Mouse (Mus musculus): ENCODE measurements around the gene Pdx1. TPM values are rescaled to one million over a fixed set of nuclear protein-coding genes. Genes with fewer than 3 reads are reported as not detected.
A peak's percentile ranks its signal among the peaks of the same experiment; 100 is the strongest.

Gene Pdx1
- total RNA-seq (2021): not detected
- long read RNA-seq: 0 reads

DNA sequence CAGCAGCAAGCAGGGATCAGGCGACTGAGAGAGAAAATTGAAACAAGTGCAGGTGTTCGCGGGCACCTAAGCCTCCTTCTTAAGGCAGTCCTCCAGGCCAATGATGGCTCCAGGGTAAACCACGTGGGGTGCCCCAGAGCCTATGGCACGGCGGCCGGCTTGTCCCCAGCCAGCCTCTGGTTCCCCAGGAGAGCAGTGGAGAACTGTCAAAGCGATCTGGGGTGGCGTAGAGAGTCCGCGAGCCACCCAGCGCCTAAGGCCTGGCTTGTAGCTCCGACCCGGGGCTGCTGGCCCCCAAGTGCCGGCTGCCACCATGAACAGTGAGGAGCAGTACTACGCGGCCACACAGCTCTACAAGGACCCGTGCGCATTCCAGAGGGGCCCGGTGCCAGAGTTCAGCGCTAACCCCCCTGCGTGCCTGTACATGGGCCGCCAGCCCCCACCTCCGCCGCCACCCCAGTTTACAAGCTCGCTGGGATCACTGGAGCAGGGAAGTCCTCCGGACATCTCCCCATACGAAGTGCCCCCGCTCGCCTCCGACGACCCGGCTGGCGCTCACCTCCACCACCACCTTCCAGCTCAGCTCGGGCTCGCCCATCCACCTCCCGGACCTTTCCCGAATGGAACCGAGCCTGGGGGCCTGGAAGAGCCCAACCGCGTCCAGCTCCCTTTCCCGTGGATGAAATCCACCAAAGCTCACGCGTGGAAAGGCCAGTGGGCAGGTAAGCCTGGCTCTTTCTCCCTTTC is at the start of gene Pdx1:
TSS of gene Pdx1 (plus strand) at position 34 of the 747 bp plus-strand sequence.
- no peak for DNase-seq (ENCODE audit: low spot score in 2 of 2)

DNA sequence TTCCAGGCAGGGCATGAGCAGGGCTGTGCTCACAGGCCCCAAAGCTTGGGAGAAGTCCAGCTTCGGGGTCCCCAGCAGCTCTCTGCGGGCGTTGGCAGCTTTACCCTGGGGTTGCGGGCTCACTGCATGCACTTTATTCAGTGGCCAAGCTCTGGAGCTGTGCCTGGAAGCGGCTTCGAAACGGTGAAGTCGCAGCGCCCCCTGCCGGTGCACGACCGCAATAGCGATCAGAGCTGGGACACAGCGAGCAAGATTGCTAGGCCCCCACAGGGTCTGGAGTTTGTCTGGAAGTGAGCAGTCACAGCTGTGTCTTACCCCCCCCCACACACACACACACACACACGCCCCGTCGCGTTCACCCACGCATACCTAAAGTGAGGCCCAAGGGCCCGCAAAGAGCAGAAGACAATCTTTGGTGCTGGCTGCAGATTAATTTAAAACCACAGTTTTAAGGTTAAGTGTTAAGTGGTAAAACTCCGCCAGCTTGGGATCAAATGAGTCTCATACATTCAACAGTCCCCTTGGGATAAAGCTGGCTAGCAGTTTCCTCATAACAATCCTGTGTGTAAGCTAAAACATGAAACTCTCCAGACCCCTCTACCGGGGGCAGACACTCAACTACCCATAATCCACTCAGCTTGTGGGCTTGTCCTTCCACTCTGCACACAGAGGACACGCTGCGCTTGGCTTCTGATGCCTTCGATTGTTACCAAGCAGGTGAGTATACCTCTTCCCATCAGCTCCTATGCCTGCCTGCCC is 42.2 kb upstream of the Pdx1 start:
- peak; percentile 89 to 92 for DNase-seq (ENCODE audit: low spot score in 2 of 2)

DNA sequence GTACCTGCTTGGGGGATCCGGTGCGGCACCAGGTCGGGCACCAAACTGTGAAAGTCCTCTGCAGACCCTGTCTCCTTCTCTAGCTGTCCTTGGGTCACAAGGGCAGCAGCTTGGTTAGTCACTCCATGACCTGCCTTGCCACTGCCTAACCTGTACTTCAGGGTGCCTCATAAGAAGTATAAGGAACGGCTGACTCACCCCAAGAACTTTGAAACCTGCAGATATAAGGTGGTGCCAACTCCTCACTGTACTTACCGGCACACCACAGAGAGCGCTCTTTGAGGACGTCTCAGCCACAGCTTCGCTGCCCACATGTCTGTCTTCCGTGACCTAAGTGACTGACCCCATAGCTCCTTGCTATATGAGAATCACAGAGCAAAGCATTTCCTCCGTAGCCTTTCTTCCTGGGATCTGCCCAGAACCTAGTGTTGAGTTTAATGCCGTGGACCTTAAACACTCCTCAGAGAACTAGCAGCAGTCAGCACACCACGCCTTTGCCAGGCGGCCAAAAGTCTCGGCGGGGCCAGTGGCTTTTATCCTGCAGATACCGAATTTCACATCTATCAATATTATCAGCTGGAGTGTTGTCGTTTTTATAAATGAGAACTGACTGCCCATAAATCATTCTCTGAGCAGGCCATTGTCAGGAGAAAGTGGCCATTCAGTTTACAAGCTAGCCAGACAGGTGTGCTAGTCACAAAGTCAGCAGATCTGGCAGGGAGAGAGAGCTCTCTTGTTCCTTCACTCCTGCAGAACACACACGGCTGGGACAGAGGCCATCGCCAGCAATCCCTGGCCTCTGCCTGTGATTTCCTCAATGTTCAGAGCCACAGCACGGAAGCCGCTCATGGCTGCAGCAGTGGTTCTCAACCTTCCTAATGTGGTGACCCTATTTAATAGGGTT is 34.1 kb upstream of the Pdx1 start:
- DNase-seq (ENCODE audit: low spot score in 2 of 2): no peak

DNA sequence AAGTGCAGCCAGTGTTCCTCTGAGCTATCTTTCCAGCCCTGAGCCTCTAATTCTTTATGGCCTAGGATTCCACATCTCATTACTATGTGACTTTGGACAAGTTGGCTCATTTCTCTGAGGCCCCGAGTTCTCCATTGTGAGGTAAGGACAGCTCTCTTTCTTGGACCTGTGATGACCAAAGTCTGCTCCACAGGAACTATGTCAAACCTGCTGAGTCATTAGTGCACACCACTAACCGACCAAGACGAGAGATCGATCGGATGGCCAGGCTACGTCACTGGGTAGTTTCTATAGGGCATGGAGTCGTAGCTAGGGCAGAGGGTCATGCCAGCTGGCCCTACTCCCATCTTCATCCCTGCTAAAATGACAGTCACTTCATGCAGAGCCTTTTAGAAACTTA is 25.9 kb upstream of the Pdx1 start:
- DNase-seq (ENCODE audit: low spot score in 2 of 2): no peak

DNA sequence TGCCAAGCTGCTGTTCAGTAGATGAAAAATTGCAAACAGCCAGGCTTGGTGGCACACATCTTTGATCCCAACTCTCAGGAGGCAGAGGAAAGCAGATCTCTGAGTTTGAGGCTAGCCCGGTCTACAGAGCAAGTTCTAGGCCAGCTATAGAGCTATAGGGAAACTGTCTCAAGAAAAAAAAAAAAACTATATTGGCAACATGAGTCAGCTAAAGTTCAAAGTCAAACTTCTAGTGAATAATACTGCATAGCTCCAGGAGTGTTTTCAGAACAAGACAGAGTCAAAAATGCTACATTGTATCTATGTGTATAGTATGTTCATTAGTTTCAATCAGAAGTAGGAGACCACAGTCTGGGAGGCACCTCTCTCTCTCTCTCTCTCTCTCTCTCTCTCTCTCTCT is 9.6 kb upstream of the Pdx1 start:
- no peak for DNase-seq (ENCODE audit: low spot score in 2 of 2)

DNA sequence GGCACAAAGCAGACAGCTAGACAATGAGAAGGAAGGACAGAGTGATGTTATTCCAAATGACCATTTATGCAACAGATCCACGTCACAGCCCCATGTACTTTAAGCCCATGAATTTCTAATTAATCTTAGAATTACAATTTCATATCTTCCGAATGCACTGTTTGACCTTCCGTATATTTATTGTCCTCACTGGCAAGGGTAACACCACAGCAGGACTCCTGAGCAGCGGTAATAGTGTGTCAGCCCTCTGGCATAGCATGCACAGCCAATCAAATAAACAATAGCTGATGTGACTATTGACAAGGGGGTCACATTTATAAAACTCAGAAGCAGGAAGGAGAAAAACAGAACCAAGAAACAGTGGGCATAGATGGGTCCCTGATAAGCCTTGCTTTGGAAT is 9.0 kb upstream of the Pdx1 start:
- no peak for DNase-seq (ENCODE audit: low spot score in 2 of 2)

DNA sequence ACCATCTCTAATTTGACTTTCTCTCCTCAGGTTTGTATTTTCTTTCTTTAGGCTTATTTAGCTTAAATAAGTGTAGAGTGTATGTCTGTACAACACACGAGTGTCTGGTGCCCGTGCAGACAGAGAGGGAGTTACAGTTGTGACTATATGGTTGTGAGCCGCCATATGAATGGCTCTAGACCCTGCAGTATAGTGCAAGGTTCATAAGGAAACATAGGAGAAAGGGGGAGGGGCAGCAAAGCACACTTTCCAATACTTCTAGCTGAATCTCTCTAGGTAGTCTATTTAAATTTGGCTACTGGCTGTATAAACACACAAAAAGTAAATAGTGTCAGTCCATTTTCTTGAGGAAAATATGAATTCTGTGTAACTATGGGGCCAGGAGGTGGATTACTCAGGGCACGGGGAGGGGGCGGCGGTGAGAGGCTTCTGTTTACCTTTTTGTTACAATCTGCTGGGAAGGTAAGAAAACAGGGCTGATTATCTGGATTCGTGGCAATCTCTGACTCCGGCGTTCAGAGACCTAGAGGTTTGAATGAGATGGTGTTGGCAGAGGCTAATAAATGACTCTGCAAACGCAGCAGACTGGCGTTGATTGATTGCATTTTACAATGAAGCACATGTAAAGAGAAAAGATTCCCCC is 7.7 kb upstream of the Pdx1 start:
- DNase-seq (ENCODE audit: low spot score in 2 of 2): no peak

DNA sequence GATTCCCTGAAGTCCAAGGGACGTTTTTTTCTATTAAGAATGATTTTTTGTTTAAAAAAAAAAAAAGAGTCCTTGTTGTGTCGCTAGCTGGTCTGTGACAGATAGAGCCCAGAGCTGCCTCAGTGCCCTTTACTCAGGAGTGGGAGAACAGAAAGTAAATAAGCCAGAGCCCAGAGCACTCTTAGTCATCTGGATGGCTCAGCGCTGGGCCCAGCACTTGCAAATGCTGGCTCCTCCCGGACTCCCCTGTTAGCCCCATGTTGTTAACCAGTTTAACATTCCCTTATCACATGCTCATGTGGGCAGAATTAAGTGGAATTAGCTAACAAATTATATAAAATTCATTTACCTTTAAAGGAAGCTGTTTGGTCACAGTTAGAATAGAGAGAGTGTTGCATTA is 5.8 kb upstream of the Pdx1 start:
- DNase-seq (ENCODE audit: low spot score in 2 of 2): no peak

DNA sequence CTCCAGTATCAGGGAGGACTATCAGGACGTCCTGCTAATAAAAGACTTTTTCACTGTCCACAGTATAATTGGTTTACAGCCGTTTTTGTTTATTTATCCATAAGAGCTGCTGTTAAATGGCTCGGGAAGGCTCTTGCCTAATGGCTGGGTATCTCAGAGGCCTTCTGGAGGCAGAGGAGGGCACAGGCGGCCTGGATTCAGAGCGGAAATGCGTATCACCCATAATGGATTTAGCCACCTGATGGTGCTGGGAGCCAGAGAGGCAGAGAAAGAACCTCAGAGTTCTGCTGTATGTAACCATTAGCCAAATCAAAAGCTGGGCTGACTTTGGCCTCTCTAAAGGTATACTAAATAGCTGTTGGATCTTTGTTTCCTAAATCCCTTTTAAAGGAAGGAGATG is 2.3 kb upstream of the Pdx1 start:
- DNase-seq (ENCODE audit: low spot score in 2 of 2): no peak

DNA sequence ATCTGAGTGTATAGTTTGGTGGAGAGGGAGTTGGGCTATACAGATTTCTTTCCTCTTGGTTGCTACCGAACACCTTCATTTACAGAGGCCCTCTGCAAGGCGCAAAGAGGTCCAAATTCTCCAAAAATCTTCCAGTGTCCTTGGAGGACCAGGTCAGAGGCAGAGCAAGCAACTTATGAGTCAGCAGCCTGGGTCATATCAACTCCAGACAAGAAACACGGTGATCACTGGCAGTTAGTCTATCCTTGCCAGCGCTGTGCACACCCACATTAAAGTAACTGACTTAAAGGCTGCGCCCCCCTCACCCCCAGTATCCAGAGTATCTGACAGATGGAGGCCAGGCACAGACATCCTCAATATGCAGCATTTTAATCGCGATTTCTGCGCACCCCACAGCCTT is 1.0 kb upstream of the Pdx1 start:
- DNase-seq (ENCODE audit: low spot score in 2 of 2): no peak

DNA sequence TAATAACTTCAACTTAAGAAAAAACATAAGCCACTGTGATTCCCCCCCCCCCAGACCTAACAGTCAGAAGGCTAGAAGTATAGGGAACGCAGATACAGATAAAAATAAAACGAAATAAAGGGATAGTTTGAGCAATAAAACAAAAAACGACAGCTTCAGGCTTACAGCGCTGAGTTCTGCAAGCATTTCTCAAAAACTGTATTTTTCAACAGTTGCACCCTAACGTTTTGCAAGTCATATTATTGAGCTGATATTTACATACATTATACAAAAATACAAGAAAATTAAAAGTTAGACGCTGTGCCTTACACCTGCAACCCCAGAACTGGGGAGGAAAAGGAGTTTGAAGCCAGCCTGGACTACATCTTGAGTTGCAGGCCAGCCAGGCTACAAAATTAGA is 388 bp upstream of the Pdx1 start:
- DNase-seq (ENCODE audit: low spot score in 2 of 2): no peak

DNA sequence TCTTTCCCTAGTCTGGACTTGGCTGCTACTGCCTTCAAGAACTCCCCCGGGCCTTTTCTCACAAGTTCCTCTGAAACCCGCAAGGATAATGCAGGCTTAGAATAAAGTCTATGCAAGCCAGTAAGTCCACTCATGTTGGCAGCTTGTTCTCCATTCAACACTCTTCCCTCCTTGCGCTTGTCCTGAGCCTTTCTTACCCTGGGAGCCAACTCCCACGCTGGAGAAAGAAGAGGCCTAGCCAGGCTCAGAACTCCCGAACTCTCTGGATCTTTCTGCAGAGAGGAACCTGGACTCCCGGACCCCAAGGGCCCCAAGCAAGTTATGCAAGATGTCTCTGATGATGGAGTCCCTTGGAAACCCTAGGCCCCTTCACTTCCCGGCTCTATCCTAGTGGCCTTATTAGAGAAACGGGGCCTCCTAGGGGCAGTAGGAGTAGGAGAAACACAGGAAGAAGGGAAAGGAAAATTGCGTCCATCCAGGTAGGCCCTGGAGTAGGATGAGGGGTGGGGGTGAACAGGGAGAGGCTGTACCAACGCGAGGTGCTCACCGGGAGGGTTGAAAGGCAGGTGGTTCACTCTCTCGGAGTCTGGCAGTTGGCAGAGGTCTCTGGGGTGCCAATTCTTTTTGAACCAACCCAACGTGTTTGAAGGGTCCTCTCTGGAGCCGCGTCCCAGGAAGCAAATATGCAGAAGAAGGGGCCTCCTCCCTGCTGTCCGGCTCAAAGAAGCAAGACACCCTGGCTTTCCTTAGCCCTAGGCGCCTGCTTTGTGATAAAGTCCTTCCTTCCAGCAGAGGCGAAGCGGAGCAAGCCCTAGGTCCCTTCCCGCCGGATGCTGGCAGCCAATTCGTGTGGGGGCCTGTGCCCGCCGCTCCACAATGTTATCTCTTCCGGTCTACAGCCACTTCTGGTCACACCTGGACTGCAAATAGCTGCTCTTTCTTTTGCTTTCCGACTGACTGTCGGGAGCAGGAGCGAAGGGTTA is 1.2 kb downstream of the Pdx1 start:
- DNase-seq (ENCODE audit: low spot score in 2 of 2): no peak

DNA sequence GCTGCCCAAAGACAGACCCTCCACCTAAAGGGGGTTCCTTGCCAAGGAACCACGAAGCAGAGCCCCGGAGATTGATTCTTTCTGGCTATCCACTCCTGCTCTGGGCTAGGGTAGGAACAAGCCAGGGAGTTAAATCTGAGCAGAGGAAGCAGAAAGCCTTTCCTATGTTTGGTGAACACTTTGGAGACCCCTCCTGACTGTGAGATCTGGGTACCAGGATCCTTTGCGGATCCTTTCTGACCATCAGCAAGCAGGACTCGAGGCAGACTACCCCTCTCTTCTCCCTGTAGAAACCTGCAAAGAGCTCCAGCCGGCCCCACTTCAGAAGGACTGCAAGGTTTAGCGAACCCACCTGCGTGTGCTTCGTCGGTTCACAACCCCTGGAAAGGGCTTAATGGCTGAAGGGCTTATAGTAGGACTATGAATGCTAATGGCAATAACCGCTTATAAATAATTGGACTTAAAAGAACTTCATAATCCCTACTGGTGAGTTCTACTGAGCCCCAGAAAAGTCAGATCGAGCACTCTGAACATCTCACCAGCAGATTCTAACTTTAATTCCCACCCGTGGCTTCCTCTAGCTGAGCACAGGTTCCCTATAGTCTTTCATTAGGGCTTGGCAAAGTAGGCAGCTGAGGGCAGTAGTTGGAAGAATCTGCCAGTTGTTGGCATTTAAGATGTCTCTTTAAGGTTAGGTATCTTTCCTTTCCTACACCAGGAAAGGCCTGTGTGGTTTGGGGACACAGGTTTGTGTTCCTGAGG is 2.5 kb downstream of the Pdx1 start:
- DNase-seq (ENCODE audit: low spot score in 2 of 2): no peak

DNA sequence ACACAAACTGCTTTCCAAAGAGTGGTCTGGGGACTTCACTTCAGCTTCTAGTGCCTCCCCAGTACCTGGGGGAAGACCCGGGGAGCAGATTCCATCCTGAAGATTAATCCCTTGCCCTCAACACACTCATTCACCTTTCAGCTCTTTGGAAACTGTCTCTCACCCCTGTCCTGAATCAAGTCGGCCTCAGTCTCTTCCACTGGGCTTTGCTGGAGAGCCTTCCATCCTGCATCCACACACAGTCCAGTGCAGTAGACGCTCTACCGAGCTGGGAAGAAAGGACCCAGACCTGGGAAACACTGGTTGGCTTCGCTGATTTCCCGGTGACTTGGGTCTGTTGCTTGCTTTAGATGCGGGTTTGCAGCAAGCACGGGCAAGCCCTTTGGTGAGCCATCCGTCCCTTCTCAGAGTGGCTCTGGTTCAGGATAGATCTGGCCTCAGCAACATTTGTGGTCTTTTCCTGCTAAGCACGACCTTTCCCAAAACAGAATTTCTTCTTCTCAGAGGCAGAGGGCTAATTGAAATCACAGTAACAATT is 3.1 kb downstream of the Pdx1 start:
- DNase-seq (ENCODE audit: low spot score in 2 of 2): no peak

DNA sequence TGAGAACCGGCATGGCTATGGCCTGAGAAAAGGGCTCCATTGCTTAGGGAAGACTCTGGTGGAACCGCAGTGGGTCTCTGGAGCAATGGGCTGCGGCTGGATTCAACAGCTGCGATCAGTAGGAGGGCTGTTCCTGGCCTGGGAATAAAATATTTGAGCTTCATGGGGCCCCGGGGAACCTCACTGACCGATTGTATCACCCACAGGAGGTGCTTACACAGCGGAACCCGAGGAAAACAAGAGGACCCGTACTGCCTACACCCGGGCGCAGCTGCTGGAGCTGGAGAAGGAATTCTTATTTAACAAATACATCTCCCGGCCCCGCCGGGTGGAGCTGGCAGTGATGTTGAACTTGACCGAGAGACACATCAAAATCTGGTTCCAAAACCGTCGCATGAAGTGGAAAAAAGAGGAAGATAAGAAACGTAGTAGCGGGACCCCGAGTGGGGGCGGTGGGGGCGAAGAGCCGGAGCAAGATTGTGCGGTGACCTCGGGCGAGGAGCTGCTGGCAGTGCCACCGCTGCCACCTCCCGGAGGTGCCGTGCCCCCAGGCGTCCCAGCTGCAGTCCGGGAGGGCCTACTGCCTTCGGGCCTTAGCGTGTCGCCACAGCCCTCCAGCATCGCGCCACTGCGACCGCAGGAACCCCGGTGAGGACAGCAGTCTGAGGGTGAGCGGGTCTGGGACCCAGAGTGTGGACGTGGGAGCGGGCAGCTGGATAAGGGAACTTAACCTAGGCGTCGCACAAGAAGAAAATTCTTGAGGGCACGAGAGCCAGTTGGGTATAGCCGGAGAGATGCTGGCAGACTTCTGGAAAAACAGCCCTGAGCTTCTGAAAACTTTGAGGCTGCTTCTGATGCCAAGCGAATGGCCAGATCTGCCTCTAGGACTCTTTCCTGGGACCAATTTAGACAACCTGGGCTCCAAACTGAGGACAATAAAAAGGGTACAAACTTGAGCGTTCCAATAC is 4.7 kb downstream of the Pdx1 start:
- no peak for DNase-seq (ENCODE audit: low spot score in 2 of 2)

DNA sequence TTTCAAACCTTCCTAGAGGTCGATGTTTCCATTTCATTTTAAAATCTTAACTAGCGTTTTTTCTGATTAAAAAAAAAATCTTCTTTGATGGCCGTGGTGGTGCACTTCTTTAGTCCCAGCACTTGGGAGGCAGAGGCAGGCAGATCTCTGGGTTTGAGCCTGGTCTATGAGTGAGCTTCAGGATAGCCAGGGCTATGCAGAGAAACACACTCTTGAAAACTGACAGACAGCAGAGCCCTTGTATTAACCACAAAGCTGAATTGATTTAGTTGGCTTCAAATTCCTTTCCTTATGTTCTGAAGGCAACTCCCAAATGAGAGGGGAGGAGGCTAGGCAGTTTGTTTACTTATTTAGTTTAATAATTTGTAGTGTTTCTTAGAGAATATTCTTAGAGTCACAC is 6.0 kb downstream of the Pdx1 start:
- no peak for DNase-seq (ENCODE audit: low spot score in 2 of 2)

DNA sequence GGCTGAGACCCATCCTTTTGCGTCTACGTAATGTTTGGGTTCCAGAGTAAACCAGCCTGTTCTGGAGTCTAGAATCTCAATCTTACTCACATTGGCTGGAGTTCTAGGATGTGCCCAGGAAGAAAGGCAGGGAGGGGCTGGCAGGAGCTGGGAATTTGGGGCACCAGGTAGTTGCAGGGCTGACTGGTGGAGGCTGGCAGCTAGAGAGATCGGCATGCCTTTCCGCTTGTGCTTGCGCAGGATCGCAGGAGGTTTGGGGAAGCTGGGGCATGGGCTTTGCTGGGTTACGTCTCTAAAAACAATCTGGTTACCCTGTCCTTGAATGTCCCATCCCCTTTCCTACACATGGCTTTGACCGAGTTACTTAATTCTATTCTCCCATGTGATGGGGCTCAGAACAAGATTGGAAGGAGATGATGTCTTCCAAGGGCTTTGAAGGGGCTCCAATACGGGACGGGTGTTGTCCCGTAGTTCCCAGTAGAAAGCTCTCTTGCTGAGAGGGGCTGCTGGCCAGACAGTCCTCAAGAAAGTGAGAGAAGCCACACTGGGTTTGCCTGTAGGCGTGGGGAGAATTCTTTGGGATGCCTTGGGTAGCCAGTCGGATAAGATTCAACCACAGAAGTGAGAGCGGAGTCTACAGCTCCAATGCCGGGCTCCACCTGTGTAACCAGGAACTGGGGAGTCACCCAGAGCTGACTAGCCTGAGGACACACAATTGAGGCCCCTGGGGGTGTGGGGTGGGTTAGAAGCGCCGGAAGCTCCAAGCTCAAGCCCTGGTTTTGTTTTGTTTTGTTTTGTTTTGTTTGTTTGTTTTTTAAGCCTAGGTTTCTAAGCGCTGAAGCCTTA is 7.2 kb downstream of the Pdx1 start:
- DNase-seq (ENCODE audit: low spot score in 2 of 2): no peak

All from layer of hippocampus, postnatal 10 days (tissue).